Mouse (Mus musculus) lung, postnatal 10 days (tissue): ENCODE measurements around the gene Npas3.
A peak's percentile ranks its signal among the peaks of the same experiment; 100 is the strongest.

Experiments used
- DNase-seq: peaks from one replicate; pipeline ENCODE4 v3.0.0; 2021

Npas3 gene

DNA sequence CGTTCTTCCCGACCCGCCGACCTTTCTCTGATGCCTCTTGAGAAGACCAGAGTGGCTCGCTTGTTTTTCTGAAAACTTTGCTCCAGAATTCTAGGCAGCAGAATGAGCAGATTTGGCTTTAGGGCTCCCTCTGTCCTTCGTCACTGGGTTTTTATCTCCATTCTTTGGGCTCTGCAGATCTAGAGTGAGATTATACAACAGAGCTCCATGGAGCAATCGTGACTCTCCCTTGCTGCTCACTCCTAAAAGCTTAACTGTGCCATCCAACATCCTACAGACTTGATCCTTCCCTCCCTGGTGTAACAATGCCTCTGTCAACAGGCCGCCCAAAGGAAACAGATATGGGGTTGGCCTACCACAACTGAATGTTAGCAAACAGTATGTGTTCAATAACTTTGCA lies 634.4 kb downstream of the Npas3 start:
- no peak for DNase-seq

DNA sequence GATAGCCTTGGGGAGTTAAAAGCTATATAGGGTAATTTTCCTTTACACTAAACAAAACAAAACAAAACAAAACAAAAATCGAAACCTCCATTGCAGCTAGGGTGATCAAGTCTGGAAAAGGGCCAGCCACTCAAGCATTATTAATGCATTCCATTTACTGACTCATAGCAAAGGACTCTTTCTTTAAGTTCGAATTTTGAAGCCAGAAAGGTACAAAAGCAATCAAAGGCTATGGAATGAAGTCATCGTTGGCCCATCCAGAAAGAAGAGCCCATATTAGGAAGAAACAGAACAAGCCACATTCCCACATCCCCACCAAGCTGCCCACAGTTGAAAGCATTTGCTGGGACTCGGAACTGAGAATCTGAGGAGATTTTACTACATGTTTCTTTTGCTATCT lies 640.1 kb downstream of the Npas3 start:
- no peak for DNase-seq

DNA sequence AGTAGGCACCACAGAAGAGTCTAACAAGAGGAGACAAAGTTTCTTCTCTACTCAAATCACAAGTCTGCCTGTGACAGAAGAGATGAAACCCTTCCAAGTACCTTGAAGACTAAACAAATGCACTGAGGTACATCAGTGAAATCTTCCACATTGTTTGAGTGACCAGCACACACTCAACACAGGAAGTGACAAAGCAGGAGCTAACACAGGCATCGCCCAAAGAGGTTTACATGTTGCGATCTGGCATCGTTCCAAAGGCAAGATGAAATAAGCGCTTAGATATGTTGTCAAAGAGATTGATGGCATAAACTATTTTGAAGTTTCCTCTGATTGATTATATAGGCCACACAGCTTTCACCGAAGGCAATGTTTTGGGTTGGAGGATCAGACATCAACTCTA lies 647.4 kb downstream of the Npas3 start:
- DNase-seq, result peak; percentile 8

DNA sequence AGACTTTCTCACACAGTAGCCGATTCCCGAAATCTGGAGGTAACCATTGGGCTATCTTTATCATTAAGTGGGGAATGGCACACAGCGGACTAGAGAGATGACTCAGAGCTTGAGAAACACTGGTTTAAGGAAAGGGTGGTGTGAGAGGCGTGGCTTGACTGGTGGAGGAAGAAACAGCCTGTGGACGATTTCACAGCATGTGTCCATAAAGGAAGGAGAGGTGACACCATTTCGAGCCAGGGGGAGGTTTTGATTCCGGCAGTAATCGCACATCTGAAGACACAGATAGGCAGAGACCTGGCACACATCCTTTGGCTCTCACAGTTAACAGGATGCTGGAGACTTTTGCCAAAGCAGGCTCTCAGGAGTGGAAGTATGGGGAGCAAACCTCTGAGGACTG lies 660.3 kb downstream of the Npas3 start:
- DNase-seq, result no peak

DNA sequence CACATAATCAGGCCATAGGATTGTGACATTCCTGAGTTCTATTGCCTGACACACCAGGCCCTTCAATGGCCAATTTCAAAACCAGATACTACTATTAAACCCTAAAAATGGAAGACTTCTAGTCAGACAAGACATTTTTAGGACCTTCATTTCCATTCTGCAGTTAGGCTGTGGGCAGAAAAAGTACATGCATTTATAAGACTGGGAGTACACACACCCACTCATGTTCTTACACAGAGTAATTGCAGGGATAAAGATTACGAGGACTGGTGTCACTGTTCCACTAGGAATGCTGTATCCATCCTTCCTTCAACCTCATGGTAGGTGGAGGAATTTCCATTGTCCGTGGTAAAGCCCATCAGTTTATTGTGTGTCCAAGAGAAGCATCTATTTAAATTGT lies 661.7 kb downstream of the Npas3 start:
- DNase-seq, result no peak

DNA sequence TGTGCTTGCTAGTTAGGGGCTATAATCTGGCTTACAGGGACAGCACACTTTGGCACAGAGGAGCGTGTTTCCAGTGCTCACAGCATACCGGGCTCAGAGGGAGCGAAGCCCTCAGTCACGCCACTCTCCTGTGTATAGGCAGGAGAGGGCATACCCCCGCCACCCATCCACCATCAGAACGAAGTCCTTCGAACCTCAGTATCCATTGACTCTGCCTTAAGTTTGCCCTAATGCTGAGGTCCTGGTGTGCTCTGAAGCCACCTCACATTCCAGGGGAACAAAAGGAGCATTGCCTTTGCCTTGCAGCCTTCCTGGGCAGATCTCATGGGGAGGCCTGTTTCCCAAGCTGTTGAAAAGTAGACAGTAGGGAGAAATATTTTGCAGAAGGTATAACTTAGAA lies 673.7 kb downstream of the Npas3 start:
- no peak for DNase-seq

DNA sequence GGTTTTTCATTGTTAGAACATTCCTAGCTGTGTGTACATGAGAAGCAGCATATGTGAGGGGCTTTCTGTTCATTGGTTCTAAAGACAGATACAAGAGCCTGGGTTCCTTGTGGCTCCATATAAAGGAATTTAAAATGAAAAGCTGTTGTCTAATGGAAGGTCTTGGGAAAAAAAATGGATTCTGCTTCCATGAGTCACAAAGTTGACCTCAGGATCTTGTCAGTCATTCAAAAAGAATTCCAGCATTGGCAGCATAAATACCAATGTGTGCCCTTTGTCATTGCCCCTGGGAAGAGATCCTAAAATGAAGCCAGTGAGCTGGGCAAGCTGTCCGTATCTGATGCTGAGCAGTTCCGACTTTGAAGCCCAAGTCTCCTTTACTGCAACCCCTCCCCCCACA lies 700.3 kb downstream of the Npas3 start:
- DNase-seq, result no peak

DNA sequence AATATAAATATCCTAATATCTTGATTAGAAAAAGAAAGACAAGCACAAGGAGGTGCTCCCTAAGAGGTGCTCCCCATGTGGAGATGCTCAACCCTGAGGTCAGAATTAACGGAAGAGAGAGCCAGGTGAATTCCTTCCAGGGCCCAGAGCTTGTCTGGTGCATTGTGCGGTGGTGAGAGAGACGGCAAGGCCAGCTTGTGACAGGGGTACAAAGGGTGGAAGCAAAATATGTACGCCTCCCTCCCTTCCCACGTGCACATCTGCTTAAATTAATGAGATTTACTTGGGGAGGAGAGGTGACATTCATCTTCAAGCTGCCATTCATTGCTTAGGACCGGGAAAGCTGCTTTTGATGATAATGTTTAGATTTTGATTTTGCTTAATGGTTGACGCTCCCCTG lies 713.5 kb downstream of the Npas3 start:
- no peak for DNase-seq

DNA sequence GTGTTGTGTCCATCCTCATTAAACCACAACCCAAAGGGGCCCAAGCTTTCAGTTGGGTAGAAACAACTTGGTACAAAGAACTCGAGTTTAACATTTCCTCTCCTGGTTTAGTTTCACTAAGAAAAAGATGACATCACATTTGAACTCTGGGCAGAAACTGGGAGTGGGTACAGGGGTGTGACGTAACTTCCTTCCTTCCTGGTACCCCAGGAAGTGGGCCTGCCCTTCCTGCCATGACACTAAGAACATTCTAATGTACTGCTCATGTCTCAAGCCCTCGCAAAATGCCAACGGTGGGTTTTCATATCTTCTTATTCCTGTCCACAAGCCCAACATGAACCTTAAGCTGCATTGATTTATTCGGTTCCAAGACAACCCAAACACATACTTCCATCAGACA lies 715.1 kb downstream of the Npas3 start:
- no peak for DNase-seq

DNA sequence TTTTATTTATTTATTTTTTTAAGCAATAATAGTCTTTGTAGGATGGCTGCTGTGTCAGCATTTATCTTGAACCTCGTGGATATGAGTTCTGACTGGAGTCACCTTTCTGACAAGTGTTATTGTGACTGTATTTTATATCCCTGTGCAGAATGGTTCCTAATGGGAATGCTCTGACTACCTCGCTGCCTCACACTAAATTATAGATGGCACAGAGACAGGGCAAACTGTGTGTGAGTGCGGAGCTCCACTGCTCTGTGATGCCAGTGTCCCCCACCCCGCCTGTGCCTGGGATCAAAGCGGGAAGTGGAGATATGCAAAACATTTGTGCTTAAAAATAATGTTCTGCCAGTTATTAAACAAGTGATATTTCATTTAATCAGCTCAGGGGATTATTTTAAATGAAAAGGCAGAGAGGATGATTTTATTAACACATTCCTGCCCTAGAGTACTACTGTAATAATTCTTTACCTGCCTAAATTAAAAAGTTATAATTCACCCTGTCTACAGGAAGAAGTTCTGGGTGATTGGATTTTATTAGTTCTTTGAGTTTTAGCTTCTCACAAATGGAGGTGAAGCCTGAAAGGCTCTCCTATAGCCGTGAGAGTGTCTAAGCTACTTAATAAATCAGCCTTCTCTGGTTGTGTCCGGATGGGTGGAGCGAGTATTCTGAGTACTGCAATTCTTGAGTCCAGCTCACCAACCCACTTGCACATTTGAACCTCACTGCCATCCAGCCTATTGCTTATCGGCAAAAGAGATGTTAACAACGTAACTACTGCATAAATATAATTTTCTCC lies 721.1 kb downstream of the Npas3 start:
- DNase-seq, result no peak

DNA sequence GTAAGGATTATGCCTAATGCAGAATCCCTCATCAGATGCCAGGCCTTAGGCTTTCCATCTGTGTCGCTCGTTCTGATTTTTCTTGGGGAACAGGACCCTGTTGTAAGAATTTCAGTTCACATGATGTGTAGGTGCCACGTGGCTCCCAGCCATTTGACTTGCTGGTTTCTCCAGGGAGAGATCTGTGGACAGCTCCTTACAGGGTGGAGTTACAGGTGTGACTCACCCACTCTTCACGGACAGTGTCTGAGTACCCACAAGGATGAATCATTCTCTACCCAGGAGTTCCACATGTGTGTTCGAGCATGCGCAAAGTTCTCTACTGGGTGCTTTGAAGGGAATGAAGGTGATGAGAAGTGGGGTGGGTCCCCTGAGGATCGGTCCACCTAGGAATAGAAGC lies 722.2 kb downstream of the Npas3 start:
- DNase-seq, result no peak

DNA sequence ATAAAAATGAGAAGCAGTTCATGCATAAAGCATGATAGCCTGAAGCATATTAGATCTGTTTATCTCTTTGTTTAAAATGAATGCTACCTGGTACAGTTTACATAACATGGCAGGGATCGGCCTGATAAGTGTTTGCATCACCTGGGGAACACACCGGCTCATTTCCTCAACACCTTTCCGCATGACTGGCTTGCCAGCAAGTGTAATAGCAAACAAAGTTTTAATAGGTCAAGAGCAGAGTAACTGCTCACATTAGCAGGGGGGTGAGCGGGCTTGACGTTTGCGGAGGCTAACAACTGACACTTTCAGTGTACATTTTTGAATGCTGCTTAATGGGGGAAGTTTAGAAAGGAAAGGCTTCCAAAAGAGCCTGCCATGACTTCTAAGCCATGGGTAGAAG lies 724.9 kb downstream of the Npas3 start:
- DNase-seq, result peak; percentile 42

DNA sequence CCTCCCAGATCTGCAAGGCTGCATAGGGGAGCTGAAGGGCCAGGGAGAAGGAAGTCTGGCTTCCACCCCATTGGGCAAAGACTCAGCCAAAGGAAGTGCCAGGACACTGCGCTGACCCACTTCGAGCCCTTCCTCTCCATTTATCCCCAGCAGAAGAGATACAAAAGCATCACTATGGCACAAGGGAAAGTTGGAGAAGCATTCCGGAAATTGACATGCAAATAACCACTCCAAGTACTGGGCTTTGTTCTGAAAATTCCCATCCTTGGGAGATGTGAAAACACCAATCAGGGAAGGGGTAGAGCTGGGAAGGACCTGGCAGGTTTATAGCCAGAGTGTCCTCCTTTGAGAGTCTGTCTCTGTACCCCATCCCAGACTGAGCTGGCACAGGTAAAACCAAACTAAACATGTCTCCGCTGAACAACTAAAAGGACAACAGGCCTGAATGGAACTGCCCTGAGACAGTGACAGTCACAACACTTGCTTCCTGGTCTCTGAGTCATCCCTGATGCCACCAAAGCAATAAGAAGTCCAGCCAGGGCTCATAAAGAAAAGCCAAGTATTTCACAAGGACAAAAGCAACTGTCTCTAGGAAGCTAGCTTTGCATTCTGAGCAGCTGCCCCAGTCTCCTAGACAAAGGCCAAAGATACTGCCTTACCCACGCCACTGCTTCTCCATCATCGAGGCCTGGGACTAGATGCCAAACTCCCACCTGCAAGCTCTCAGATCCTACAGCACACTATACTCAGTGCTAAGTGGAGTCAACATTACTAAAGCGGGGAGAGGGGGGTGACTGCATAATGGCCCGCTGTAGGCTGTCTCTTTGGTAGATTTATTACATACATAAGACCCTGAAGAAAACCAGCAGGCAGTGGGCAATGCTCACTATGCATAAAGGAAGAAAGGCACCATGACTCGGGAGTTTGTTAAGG lies 733.4 kb downstream of the Npas3 start:
- no peak for DNase-seq

DNA sequence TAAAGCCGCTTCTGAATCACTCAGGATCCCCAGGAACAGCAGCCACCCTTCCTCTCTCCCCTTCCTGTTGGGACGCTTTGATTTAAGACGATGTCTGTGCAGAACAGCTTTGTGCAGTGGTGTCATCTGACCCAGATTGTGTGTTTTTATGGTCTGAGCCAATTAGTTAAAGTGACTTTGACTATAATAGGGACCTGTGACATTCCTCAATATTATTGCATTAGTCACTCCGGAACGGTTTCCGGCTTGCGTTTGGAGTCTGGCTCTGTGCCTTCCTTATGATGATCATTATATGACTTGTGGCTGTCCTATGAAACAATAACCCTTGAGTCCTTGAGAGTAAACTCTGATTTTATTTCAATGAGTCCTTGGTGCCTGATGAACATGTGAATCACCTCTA lies 735.5 kb downstream of the Npas3 start:
- DNase-seq, result no peak

DNA sequence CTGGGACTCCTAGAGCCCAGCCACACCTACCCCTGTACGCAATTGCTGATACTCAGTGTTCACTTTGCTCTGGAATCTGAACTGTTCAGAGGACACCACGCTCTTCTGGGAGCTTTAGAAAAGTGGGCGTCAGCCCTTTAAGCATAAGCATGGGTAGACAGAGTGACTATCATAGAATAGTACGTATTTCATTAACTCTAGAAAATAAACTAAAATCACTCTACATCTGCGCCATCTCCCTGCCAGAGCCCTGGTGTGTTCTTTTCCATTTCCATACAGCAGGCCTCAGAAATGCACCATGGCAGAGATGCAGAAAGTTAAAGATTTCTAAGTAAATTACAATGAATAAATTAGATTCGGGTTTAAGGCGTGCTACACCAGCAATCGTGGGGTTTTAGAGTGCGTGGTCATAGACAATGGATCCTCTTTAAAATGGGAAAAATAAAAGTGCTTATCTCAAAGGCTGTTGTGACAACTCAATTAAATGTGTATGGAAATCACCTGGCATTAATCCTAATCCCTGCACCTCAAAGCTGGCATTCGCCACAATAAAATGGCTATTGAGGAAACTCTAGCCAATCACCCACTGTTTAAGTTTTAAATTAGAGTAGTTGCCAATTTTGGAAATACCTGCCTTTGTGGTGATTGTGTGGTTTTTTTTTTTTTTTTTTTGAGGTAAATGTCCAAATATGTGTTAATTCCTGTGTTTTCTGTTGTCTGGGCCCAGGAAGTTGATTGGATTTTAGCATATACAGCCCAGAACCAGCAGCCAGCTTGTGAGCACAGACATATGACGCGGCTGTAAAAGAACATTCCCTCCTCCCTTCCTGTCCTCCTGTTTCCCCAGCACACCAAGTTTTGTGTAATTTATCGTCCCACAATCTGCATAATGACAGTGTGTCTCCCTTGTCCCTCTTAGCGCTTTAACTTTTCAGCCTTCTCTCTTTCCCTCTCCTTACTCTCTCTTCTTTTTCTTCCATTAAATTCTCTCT lies 737.7 kb downstream of the Npas3 start:
- DNase-seq, result no peak

DNA sequence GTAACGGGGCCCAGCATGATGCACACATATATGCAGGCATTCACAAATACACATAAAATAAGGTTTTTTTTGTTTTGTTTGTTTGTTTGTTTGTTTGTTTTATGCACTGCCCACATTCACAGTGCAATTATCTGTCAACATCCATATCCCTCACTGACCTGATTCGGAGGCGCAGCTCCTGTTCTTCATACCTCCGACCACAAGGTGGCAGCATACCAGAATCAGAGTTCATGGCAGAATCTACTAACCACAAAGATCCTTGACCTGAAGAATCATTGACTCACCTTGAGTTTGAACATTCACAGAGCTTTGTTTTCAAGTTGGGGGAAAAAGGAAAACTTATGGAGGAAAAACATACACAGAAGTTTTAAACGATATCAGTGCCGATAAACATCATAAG lies 743.9 kb downstream of the Npas3 start:
- peak; percentile 14 for DNase-seq

DNA sequence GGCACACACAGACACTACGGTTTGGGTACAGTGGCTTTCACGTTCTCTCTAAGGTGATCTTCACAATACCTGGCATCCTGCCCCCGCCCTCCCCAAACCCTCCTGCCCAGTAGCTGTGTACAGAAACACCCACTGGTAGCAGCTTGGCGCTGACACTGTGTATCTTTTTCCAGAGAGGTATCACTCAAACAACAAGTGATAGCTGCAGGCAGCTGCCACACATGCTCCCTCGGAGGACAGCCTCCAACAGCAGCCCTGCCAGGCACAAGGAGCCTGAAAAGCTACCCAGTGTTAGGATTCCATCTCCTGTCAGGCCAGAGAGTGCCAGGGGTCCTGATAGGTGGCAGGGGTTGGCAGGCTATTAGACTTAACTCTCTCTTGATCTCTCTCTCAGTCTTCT lies 747.2 kb downstream of the Npas3 start:
- no peak for DNase-seq

DNA sequence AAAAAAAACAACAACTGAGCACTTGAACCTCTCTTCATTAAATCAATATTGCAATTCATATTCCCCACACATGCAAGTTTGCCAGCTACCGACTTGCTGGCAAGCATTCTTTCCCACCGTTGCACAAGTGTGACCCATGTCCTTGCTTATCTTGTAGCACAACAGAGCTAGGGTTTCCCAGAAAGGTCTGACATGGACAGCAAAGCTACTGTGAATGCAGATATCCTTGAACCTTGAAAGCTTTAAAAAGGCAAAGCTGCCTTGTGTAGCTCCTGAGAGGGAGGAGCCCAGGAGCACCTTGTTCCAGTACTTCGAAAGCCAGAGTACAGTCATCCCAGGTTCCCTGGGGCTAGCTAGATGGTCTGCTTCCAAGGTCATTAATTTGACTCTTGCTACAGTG lies 748.7 kb downstream of the Npas3 start:
- no peak for DNase-seq

DNA sequence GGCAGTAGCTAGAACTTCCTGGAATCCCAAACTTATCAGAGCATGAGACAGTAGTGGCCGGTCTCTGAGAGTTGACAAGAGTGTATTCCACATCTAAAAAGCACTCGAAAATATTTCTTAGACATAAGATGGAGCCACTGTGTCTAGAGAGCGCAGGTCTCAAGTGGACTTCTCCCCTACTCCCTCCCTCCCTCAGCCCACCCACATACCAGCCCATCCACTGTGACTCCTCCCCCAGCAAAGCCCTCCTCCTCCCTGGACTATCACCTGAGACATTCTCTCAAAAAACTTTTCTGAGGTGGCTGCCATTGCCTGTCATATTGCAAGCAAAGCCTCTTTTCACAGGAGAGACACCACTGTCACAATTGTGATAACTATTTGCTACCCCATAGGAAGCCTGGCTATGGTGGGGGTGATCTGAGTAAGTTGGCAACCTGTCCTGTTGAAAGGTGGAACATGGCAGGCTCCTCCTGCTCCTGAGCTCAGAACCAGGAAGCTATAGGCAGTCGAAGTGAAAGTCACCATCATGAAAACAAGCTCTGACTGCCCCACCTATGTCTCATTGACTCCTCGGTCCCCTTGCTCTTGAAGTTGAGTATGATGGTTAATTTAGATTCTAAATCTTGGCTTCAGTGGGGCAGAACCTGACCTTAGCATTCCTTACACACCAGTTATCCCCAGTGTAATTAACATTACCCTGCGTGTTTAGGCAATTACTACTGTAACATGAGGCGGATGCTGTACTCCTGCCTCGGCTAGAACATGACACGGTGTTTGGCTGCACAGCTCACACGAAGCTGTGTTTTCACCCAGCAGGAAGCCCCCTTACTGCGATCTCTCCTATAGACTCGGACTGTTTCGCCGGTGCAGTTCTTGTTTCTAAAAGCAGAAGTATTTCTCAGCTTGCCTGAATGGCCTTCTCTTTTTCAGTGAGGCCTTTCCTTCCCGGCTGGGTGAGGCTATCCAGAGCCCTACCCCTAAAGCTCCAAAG lies 751.5 kb downstream of the Npas3 start:
- DNase-seq, result no peak

DNA sequence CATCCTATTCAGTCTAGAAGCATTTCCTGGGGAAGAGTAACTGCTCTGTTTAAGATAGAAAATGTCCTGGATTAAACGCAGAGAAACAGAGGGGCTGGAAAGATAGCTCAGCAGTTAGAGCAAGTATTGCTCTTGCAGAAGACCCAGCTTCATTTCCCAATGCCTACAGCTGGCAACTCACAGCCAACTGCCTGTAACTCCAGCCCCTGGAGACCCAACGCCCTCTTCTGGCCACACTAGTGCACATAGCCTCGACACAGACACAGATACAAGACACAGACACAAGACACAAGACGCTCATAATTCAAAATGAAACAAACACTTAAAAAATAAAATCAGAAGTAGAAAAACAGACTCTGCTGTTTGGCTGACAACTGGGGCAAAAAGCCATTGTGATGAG lies 754.0 kb downstream of the Npas3 start:
- no peak for DNase-seq

DNA sequence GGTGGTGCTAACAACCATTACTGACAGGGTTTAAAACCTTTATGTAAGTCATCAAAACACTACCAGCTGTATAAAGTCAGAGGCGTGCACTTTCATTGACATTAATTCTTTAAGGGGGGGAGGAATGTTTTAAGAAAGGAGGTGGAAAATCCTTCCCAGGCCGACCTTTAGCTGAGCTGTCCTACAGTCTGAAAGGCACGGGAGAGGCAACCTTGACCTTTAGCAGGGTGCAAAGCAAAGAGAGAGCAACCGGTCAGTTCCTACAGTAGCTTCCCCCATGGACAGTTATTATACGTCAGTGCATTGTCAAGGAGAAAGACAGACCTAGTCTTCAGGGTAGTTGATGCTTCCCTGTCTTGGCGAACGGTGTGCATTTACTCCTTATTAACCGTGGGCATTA lies 756.1 kb downstream of the Npas3 start:
- DNase-seq, result no peak

DNA sequence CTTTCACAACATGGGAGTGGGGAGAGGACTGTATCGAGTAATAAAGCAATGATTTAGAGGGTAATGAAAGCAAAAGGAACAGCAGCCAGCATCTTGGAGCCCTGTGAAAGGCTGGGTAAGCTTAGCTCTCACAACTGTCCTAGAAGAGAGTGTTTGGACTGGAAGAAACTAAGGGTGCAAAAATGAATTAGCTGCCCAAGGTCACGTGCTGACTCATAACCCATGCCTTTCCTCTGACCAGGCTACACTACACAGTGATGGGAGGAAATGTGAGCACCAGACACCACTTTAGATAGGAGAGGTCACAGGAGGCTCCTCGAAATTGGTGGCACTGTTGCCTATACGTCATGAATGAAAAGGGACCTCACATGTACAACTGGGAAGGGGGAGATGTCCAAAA lies 757.1 kb downstream of the Npas3 start:
- no peak for DNase-seq
